Mouse (Mus musculus) olfactory bulb, adult 2 months (tissue): ENCODE measurements around the gene Slc25a34. TPM values are rescaled to one million over a fixed set of nuclear protein-coding genes. Genes with fewer than 3 reads are reported as not detected.

Source experiments
- H3K27ac ChIP-seq: fragments of 200-500 bp; 2 replicates; pipeline ENCODE4 v1.5.1; 2012; ENCODE audit warnings: low read depth, low read length; ENCODE audit not compliant: insufficient read depth
- H3K4me1 ChIP-seq: fragments of 200-500 bp; 2 replicates; pipeline ENCODE4 v1.6.1; 2012; ENCODE audit warnings: low read length; ENCODE audit not compliant: control insufficient read depth, insufficient read depth
- H3K4me3 ChIP-seq: fragments of 200-500 bp; 2 replicates; pipeline ENCODE4 v1.5.1; 2012; ENCODE audit warnings: mild to moderate bottlenecking, low read depth, low read length, moderate library complexity; ENCODE audit not compliant: insufficient read depth
- CTCF ChIP-seq: fragments of 200-500 bp; IDR thresholded peaks from 2 replicates; pipeline ENCODE4 v1.5.1; 2012; ENCODE audit warnings: low read depth, mild to moderate bottlenecking, low read length, moderate library complexity; ENCODE audit not compliant: insufficient read depth
- POLR2A ChIP-seq: fragments of 200-500 bp; IDR thresholded peaks from 2 replicates; pipeline ENCODE4 v1.6.1; 2012; ENCODE audit warnings: mild to moderate bottlenecking, low read depth, low read length, moderate library complexity; ENCODE audit not compliant: insufficient read depth
- WGBS: fragments of 180-500 bp; shearing (Covaris S2); methylation state at CpG from one replicate; pipeline ENCODE4 v1.1.7; 2018; 5-methylcytosine and 5-hydroxymethylcytosine counted together
- polyA plus RNA-seq: library from polyadenylated mRNA; stranded (reverse); fragments of >200 nt; gene quantifications from 2 replicates; pipeline ENCODE4 v1.2.4, GENCODE M21; 2012; ENCODE audit warnings: low replicate concordance; ENCODE audit not compliant: missing spikeins, insufficient read depth, insufficient read length

The Slc25a34 gene
- polyA plus RNA-seq: not detected in 2 replicates

- H3K27ac ChIP-seq: no peak within 1 kb of the TSS
- TF ChIP-seq CTCF: no peak
- TF ChIP-seq POLR2A: no peak
- peaks cover 10% of the 10 kb centered on the region; the same call in 1 of the 2 replicates for H3K4me1 ChIP-seq
- H3K4me3 ChIP-seq: 0 out of 2 replicates have a peak within 1 kb of the TSS, but pooled peaks have one; percentile 3
- 38% methylated on average over 1 of the region's 1 CpGs for WGBS
These were observed at the start of gene Slc25a34 for GRCm38 (mm10) chr4:141623666-141624065. Slc25a34 (minus strand) TSS chr4:141623821.

- no peak overlapping the region for H3K27ac ChIP-seq
- no peaks in the 10 kb centered on the region for H3K4me1 ChIP-seq
- TF ChIP-seq POLR2A (no peak), CTCF (no peak)
- no peak overlapping the region for H3K4me3 ChIP-seq
- WGBS: 83% methylated on average over 13 of the region's 13 CpGs
These were observed 48.7 kb upstream of the Slc25a34 start for GRCm38 (mm10) chr4:141672325-141672724.

GRCm38 (mm10) chr4:141671389-141671788 is 47.8 kb upstream of the Slc25a34 start:
- Histone ChIP-seq H3K4me3 (no peak overlapping the region), H3K4me1 (no peaks in the 10 kb centered on the region), H3K27ac (no peak overlapping the region)
- no peak for TF ChIP-seq CTCF
- 91% methylated on average over 4 of the region's 4 CpGs for WGBS

- H3K4me3 ChIP-seq: no peak overlapping the region
- no peak overlapping the region for H3K27ac ChIP-seq
- TF ChIP-seq CTCF: no peak
- no peak for TF ChIP-seq POLR2A
- no peaks in the 10 kb centered on the region; the same call in 1 of the 2 replicates for H3K4me1 ChIP-seq
- 87% methylated on average over 18 of the region's 18 CpGs for WGBS
These were observed 46.5 kb upstream of the Slc25a34 start for GRCm38 (mm10) chr4:141669898-141670712.

- peak within 1 kb of the TSS; percentile 82 for H3K4me3 ChIP-seq
- peak within 1 kb of the TSS; percentile 67 for H3K27ac ChIP-seq
- no peak for TF ChIP-seq POLR2A
- TF ChIP-seq CTCF: no peak
- WGBS: 60% methylated on average over 8 of the region's 8 CpGs
- peaks cover 20% of the 10 kb centered on the region for H3K4me1 ChIP-seq
These were observed 41.2 kb upstream of the Slc25a34 start, which contains the start of gene Plekhm2 for GRCm38 (mm10) chr4:141664799-141665198. Plekhm2 (minus strand) TSS chr4:141664899.

- Histone ChIP-seq H3K4me1 (peaks cover 22% of the 10 kb centered on the region), H3K4me3 (peak overlapping the region; percentile 82), H3K27ac (peak overlapping the region; percentile 67)
- peak; percentile 50 for TF ChIP-seq POLR2A
- no peak for TF ChIP-seq CTCF
- WGBS: 2% methylated on average over 60 of the region's 60 CpGs
These were observed 40.6 kb upstream of the Slc25a34 start for GRCm38 (mm10) chr4:141664011-141664745.

GRCm38 (mm10) chr4:141663122-141663931 is 39.7 kb upstream of the Slc25a34 start:
- Histone ChIP-seq H3K4me3 (peak overlapping the region; percentile 82), H3K27ac (0 out of 2 replicates have a peak overlapping the region, but pooled peaks have one; percentile 39), H3K4me1 (peaks cover 30% of the 10 kb centered on the region)
- 2% methylated on average over 47 of the region's 47 CpGs for WGBS
- TF ChIP-seq POLR2A (no peak), CTCF (no peak)

GRCm38 (mm10) chr4:141660884-141661283 is 37.3 kb upstream of the Slc25a34 start:
- TF ChIP-seq CTCF: no peak
- no peak for TF ChIP-seq POLR2A
- no peak overlapping the region for H3K4me3 ChIP-seq
- no peak overlapping the region for H3K27ac ChIP-seq
- H3K4me1 ChIP-seq: peaks cover 40% of the 10 kb centered on the region
- WGBS: 83% methylated on average over 11 of the region's 11 CpGs
